Mouse (Mus musculus) bone marrow macrophage, adult 2 months (primary cell): ENCODE data around the gene Mpped2.

Experiments used
- CTCF ChIP-seq: IDR thresholded peaks from 2 replicates; pipeline ENCODE4 v1.5.1; 2012; ENCODE audit warnings: low read depth, mild to moderate bottlenecking, low read length, moderate library complexity
- POLR2A ChIP-seq: IDR thresholded peaks from 2 replicates; pipeline ENCODE4 v1.6.1; 2012; ENCODE audit warnings: mild to moderate bottlenecking, low read depth, low read length, borderline replicate concordance

DNA sequence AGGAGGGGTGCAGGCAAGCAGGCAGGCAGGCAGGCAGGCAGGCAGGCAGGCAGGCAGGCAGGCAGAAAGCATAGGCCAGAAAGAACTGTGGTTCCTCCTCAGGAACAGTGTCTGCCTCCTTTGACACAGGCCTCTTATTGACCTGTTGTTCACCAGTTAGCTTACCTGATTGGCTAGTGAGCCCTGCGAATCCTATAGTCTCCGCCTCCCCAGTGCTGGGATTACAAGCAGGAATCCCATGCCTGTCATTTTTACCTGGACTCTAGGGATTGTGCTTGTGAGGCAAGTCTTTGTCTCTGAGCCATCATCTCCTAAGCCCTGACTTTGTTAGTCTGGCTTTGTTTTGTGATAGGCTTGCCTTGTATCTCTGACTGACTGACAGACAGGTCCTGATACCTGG lies 14.1 kb downstream of the Mpped2 start:
- TF ChIP-seq CTCF (no peak), POLR2A (no peak)
